Mouse (Mus musculus): ENCODE results near the gene Zfp784.

Zfp784 gene

DNA sequence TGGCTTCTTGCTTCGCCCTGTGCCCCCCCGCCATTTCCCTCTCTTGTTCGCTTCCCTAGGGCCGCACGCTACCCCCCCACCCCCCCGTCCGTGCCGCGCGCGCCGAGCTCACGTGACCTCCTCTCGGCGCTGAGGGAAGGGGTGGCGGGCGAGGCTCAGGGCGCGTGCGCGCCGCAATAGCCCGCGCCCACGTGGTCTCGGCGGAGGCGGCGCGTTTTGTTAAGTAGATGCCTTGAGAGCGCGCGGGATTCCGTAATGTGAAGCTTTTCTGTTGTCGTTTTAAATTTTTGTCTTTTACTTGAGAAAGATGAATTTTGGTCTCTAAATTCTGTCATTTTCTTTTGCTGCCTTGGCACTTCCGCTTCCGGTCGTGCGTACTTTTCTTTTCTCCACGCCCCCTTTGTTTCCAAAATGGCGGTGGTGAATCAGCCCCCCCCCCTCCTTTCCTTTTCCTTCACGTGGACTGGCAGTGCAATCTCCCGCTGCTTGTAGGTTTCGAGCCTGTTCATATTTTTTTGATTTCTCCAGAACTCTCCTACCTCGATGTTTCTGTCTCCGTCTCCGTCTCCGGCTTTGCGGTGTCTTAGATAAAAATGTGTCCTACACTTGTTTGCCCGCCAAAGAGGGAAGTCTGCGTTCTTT, 24.2 kb upstream of the Zfp784 start:
- Histone ChIP-seq H3K27me3 (ENCODE audit: control insufficient read depth, insufficient read depth, low read length, poor library complexity, severe bottlenecking) (no peaks in the 10 kb centered on the region), H3K36me3 (ENCODE audit: control insufficient read depth, insufficient read depth, low read length, poor library complexity, severe bottlenecking) (peaks cover 3% of the 10 kb centered on the region)
- DNase-seq (ENCODE audit: low read depth, low spot score) = peak; percentile 89

DNA sequence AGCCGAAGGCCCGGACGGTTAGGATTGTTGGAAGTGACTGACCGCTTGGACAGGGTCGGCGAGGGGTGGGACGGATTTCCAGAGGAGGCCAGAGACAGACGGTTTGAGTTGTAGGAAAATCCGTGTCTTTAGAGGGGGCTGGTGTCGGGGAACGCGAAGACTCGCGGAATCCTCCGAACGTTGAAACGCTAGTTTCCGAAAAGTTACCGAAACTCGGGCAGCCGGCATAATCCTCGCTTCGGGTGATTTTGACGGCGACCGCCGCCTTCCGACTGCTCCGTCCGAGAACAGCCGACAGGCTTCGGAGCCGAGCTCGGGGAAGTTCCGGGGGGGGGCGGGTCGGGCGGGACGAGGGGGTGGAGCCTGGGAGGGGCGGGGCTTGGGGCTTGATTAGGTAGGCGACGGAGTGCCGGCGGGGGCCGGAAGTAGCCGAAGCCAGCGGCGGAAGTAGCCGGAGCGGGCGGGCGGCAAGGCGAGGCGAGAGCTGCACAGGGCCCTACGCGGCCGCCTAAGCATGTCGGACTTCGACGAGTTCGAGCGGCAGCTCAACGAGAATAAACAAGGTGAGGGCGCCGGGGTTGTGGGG, 23.6 kb upstream of the Zfp784 start, which contains the start of gene U2af2:
TSS of gene U2af2 (plus strand) at position 370 of the 586 bp plus-strand sequence.
- no peaks in the 10 kb centered on the region for H3K27me3 ChIP-seq (ENCODE audit: control insufficient read depth, insufficient read depth, low read length, poor library complexity, severe bottlenecking)

DNA sequence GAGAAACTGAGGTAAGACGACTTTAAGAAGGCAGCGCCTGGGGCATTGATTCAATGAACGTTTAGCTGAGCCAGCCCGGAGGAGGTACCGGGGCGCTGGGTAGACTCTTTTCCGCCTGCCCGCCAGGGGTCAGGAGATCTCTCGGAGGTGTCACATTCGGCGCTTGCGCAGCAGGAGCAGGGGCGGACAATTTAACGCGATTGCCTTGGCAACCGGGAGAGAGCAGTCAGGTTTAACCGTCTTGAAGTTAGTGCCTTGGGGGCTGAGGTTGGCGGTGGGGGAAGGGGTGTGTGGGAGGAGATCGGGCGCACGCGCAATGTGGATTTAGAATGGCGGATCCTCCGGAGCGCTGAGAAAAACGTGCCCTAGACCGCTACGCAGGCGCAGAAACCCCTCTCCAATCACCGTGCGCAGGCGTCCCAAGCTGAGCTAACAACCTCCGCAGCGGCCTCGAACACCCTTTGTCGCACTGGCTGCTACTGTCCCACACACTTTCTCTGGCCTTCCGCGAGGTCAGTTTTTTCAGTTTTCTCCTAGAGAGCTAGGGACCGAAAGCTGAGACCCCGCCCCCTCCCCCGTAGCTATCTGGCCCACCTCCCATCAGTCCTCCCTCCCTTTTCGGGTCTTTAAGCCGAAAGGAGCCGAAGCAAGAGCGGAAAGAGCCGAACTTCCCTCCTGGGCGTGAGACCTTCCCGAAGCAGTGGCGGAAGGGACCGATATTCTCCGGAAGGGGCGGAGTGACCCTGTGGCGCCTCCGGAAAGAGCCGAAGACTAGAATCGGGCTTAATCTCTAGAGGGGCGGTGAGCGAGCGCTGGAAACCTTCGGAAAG, 22.9 kb upstream of the Zfp784 start:
- no peaks in the 10 kb centered on the region for H3K27me3 ChIP-seq (ENCODE audit: control insufficient read depth, insufficient read depth, low read length, poor library complexity, severe bottlenecking)
- peak; percentile 99 for DNase-seq (ENCODE audit: low read depth, low spot score)
- no peaks in the 10 kb centered on the region for H3K36me3 ChIP-seq (ENCODE audit: control insufficient read depth, insufficient read depth, low read length, poor library complexity, severe bottlenecking)

More for the DNA sequence above, 23.6 kb upstream of the Zfp784 start, which contains the start of gene U2af2:
- H3K36me3 ChIP-seq (ENCODE audit: control insufficient read depth, insufficient read depth, low read length, poor library complexity, severe bottlenecking) = peaks cover 2% of the 10 kb centered on the region; the same call in 1 of the 2 replicates
- peak; percentile 95 for DNase-seq (ENCODE audit: low read depth, low spot score)

DNA sequence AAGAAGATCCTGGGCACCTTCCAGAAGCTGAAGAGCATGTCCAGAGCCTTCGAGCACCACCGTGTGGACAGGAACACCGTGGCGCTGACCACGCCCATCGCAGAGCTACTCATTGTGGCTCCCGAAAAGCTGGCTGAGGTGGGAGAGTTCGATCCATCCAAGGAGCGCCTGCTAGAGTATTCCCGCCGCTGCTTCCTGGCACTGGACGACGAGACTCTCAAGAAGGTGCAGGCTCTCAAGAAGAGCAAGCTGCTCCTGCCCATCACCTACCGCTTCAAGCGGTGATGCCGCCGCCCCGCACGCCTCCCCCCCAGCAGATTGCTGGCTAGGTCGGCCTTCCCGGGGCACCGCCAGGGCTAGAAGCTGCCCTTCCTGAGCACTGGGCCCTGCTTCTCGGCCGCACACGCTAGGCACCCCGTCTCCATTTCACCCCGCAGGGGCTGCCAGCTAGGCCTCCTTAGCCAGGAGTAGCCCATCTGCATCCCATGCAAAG, 22.0 kb upstream of the Zfp784 start:
- Histone ChIP-seq H3K27me3 (ENCODE audit: control insufficient read depth, insufficient read depth, low read length, poor library complexity, severe bottlenecking) (no peaks in the 10 kb centered on the region), H3K36me3 (ENCODE audit: control insufficient read depth, insufficient read depth, low read length, poor library complexity, severe bottlenecking) (no peaks in the 10 kb centered on the region)
- DNase-seq (ENCODE audit: low read depth, low spot score) = peak; percentile 81

DNA sequence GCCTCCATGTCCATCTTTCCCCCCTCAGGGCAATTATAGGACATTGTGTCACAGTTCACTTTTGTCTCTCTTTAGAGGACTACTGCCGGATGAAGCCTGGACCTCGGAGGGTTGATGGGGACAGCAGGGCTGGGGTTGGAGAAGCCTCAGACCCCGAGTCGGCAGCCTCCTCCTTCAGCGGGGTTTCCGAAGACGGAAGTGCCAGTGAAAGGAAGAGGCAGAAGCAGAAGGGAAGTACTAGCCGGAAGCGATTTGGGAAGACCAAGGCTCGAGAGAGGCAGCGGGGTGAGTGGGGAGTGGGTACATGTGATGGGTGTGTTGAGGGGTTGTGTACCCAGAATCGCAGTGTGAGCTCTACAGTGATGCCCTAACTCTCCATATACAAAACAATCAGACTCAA, 21.2 kb upstream of the Zfp784 start:
- no peaks in the 10 kb centered on the region for H3K27me3 ChIP-seq (ENCODE audit: control insufficient read depth, insufficient read depth, low read length, poor library complexity, severe bottlenecking)
- DNase-seq (ENCODE audit: low read depth, low spot score) = no peak
- no peaks in the 10 kb centered on the region for H3K36me3 ChIP-seq (ENCODE audit: control insufficient read depth, insufficient read depth, low read length, poor library complexity, severe bottlenecking)

DNA sequence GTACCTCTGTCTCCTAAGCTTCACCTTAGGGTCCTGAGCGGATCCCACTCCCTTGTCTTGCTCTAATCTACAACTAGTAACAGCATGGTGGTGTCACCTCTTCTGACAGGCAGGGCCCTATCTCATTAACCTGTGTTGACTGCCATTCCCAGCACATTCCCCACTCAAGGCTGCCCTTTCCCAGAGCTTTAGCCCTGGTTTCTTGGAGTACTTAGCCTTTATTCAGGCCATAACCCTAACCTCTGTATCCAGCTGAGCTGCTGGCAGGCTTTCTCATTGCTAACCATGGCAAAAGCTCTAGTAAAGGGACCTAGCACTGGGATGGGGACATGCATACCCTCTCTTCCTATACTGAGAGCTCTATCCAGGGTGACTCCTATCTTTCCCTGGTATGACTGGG, 20.4 kb upstream of the Zfp784 start:
- DNase-seq (ENCODE audit: low read depth, low spot score) = no peak
- Histone ChIP-seq H3K36me3 (ENCODE audit: control insufficient read depth, insufficient read depth, low read length, poor library complexity, severe bottlenecking) (no peaks in the 10 kb centered on the region), H3K27me3 (ENCODE audit: control insufficient read depth, insufficient read depth, low read length, poor library complexity, severe bottlenecking) (no peaks in the 10 kb centered on the region)

DNA sequence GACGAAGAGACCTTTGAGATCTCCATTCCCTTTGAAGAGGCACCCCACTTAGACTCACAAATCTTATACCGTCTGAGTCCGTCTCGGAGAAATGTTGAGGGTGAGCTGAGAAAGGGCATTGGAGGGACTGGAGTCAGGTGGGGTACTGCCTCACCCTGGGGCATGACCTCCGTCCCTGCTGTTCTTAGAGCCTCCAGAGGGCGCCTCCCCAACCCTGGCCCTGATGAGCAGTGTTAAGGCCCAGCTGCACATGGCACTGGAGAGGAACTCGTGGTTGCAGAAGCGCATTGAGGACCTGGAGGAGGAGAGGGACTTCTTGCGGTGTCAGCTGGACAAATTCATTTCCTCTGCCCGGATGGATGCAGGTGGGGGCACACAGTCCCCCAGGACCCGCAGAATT, 19.6 kb upstream of the Zfp784 start:
- Histone ChIP-seq H3K27me3 (ENCODE audit: control insufficient read depth, insufficient read depth, low read length, poor library complexity, severe bottlenecking) (no peaks in the 10 kb centered on the region), H3K36me3 (ENCODE audit: control insufficient read depth, insufficient read depth, low read length, poor library complexity, severe bottlenecking) (no peaks in the 10 kb centered on the region)
- peak; percentile 65 for DNase-seq (ENCODE audit: low read depth, low spot score)

DNA sequence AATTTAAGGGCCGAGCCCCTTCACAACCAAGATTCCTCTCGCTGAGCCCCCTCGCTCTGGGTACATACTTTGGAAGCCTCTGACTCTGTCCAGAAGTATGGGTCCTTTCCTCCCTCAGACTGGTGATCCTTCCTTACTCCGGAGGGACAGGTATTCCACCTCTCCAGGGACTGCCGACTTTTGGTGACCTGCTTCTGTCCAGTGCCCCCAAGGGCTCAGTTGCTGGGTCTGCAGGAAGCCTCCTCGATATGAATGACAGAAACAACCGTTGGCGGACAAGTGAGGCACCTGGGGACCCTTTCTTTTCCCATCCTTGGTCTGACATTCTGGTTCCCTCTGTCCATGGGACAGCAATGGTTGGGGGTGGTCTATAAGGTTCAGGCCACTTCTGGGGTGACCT, 19.1 kb upstream of the Zfp784 start:
- H3K27me3 ChIP-seq (ENCODE audit: control insufficient read depth, insufficient read depth, low read length, poor library complexity, severe bottlenecking) = no peaks in the 10 kb centered on the region
- DNase-seq (ENCODE audit: low read depth, low spot score) = no peak
- no peaks in the 10 kb centered on the region for H3K36me3 ChIP-seq (ENCODE audit: control insufficient read depth, insufficient read depth, low read length, poor library complexity, severe bottlenecking)

DNA sequence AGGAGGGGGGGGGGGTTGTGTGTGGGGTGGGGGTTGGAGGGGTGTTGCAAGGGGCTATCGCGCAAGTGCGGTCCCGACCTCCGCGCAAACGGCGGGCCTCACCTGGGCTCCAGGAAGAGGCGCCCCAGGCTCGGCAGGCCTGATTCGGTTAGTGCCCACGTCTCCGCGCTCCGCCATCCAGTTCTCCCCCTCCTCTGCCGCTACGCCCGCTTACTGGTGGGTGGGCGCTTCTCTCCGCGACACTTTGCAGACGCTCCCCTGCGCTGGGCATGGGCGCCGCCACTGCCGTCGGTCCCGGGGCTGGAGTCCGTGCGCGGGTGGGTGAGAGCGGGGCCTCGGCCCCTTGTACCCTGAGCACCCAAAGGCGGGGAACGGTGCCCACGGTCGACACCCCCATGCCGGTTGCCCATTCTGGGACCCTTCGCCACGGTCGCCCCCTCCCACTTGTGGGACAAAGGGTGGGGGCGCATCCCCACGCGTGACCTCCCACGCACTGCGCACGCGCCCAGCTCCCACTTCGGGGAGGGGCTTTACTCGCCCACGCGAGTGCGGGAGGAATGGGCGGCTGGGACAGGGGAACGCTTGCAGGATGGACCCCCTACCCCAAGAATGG, 18.5 kb upstream of the Zfp784 start:
- DNase-seq (ENCODE audit: low read depth, low spot score) = no peak
- Histone ChIP-seq H3K36me3 (ENCODE audit: control insufficient read depth, insufficient read depth, low read length, poor library complexity, severe bottlenecking) (no peaks in the 10 kb centered on the region), H3K27me3 (ENCODE audit: control insufficient read depth, insufficient read depth, low read length, poor library complexity, severe bottlenecking) (no peaks in the 10 kb centered on the region)

DNA sequence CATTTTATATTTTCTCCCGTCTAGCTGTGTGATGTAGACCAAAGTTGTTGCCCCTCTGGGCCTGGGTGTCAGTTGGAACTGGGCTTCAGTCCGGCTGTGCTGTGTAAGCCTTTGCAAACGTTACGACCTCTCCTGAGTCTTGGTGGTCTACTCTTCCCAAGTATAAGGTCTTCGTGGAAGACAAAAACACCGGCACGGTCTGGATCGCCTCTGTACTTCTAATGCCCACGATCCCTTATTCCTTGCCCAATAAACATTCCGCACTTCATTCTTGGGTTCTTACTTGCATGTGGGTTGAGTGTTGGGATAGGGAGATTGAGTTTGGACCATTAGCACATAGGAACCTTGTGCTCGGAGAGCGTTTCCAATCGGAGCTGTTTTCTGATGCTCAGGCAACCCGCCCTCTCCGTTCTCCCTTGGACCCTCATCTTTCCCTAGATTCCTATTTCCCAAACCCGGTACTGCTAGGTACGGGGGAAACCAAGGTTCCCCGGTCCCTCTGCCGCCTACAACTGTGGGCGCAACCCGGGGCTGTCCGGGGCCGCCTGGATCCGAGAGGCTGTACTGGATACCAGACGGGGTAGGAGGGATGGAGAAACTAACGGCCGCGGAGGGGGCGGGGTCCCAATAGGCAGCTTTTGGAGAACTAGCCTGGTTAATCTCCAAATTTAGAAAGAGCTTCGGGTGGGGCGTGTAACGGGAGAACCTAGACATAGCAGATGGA, 15.4 kb upstream of the Zfp784 start:
- Histone ChIP-seq H3K27me3 (ENCODE audit: control insufficient read depth, insufficient read depth, low read length, poor library complexity, severe bottlenecking) (no peaks in the 10 kb centered on the region), H3K36me3 (ENCODE audit: control insufficient read depth, insufficient read depth, low read length, poor library complexity, severe bottlenecking) (no peaks in the 10 kb centered on the region)
- DNase-seq (ENCODE audit: low read depth, low spot score) = no peak

DNA sequence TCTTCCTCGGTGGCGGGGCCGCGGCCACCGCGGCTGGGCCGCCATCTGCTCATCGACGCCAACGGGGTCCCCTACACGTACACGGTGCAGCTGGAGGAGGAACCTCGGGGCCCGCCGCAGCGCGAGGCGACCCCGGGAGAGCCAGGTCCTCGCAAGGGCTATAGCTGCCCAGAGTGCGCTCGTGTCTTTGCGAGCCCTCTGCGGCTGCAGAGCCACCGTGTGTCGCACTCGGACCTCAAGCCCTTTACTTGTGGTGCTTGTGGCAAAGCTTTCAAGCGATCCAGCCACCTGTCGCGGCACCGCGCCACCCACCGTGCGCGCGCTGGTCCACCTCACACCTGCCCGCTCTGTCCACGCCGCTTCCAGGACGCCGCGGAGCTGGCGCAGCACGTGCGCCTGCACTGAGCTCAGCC, 14.7 kb upstream of the Zfp784 start:
- peak; percentile 31 for DNase-seq (ENCODE audit: low read depth, low spot score)
- no peaks in the 10 kb centered on the region for H3K27me3 ChIP-seq (ENCODE audit: control insufficient read depth, insufficient read depth, low read length, poor library complexity, severe bottlenecking)
- no peaks in the 10 kb centered on the region for H3K36me3 ChIP-seq (ENCODE audit: control insufficient read depth, insufficient read depth, low read length, poor library complexity, severe bottlenecking)

DNA sequence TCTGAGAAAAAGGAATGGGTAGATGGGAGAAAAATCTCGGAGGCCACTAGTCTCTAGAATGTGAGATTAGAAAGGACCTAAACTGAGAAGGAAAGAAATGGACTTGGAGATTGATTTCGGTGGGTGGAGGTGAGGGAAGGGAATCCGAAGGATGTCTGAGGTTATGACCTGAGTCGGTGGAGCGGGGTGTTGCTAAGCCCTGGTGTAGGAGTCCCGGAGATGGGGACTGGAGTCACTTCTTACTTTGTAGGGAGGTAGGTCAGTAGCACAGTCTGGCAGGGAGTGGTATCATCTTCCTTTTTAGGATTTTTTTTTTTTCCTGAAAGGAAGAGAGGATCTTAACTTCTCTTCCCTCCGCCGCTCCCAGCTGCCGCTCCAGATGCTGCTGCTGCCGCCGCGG, 14.2 kb upstream of the Zfp784 start:
- no peak for DNase-seq (ENCODE audit: low read depth, low spot score)
- H3K27me3 ChIP-seq (ENCODE audit: control insufficient read depth, insufficient read depth, low read length, poor library complexity, severe bottlenecking) = no peaks in the 10 kb centered on the region
- H3K36me3 ChIP-seq (ENCODE audit: control insufficient read depth, insufficient read depth, low read length, poor library complexity, severe bottlenecking) = no peaks in the 10 kb centered on the region

DNA sequence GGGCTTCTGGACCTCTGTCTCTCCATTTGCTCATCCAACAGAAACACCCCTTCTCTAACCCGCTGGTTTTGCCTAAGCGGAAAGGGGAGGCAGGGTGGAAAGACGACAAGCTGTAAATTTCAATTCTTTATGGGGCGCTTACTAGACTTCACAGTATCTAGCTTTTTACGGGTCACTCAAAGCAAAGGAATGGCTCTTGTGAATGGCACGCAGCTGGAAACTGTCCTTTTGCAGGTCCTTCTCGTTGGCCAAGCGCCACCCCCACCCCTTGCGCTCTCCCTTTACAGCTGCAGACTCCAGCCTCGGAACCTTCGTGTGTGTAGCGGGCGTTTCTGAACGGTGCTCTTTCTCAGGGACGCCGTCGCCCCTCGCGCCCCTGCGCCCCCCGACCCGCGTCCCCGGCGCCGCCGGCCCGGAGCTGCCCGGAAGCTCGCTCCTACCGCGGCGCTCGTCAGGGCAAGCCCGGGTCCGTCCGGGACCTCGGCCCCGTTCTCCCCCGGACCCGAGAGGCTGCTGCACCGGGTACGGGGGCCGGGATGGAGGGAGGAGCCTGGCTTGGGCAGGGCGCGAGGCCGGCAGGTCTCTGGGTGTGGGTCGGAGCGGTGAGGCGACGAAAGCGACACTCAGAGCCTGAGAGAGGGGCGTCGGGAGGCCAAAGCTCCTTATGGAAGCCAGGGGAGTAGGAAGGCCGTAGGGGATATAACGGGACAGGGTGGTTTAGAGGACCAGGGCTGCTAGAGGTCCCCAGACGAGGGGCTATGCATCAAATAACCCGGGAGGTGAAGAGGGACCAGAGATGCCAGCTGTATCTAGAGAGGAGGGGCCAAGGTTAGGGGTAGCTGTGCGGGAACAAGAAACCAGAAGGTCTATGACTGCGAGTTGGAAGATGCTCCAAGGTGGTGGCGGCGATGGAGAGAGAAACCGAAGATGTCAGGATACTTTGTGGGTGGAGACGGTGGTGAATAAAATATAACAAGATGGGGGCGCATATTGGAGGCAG, 13.2 kb upstream of the Zfp784 start, which contains the start of gene Zfp580:
TSS of gene Zfp580 (plus strand) at position 346 of the 1,000 bp plus-strand sequence.
- Histone ChIP-seq H3K36me3 (ENCODE audit: control insufficient read depth, insufficient read depth, low read length, poor library complexity, severe bottlenecking) (no peaks in the 10 kb centered on the region), H3K27me3 (ENCODE audit: control insufficient read depth, insufficient read depth, low read length, poor library complexity, severe bottlenecking) (no peaks in the 10 kb centered on the region)
- peak; percentile 54 for DNase-seq (ENCODE audit: low read depth, low spot score)

Measured in splenic B cell, adult 2 months (primary cell).